In genomic region chr6:144902267-144902995, GRCm38 (mm10) we compare ENCODE assay signal across 8 mouse cellular contexts.
DNase-seq lines count a peak whose midpoint lies in the region; ATAC-seq and TF ChIP-seq lines count a peak whose summit lies in the region.

No protein-coding gene starts in this region.

- H3K4me2 ChIP-seq in kidney, embryonic 15.5 days = no peak overlapping the region
- H3K4me2 ChIP-seq in heart, postnatal 0 days (ENCODE audit: low read depth, low read length) = no peak overlapping the region

- peaks cover 11% of the 10 kb centered on the region for H3K4me1 ChIP-seq in kidney, embryonic 15.5 days
- H3K4me1 ChIP-seq in heart, postnatal 0 days (ENCODE audit: control insufficient read depth, insufficient read depth) = no peaks in the 10 kb centered on the region

- TF ChIP-seq EP300 in heart, postnatal 0 days (IDR thresholded peaks at IDR 0.05; ENCODE audit: low read depth) = no peak

- TF ChIP-seq CTCF in heart, postnatal 0 days (IDR thresholded peaks at IDR 0.05; ENCODE audit: low read depth) = no peak
- no peak for TF ChIP-seq CTCF in layer of hippocampus, adult 2 months (conservative IDR thresholded peaks at IDR 0.05)

- no peak for ATAC-seq in kidney, embryonic 15.5 days (replicated peaks; ENCODE audit: low FRiP score)
- peak; percentile 62; the same call in 1 of the 2 replicates for ATAC-seq in heart, postnatal 0 days (ENCODE audit: insufficient read depth, low read depth)

- DNase-seq in kidney, adult 9 months = peak; percentile 7
- peak; percentile 54 for DNase-seq in c-Kit-positive CD71-positive TER-119-positive erythroid progenitor cells, embryonic 14.5 days (ENCODE audit: low spot score)
- DNase-seq in heart, postnatal 0 days (ENCODE audit: low spot score) = no peak
- DNase-seq in lung, postnatal 4 days = peak; percentile 58 to 73
- peak; percentile 89 for DNase-seq in thymus, postnatal 0 days (ENCODE audit: low spot score)
- DNase-seq in layer of hippocampus, adult 2 months (ENCODE audit: low spot score in 2 of 2) = no peak
- no peak for DNase-seq in layer of hippocampus, postnatal 10 days (ENCODE audit: low spot score in 2 of 2)

- H3K9ac ChIP-seq in kidney, embryonic 15.5 days = no peak overlapping the region
- H3K9ac ChIP-seq in heart, postnatal 0 days (replicated peaks; ENCODE audit: low read depth, low read length) = no peak overlapping the region

- no peaks in the 10 kb centered on the region for H3K9me3 ChIP-seq in kidney, embryonic 15.5 days (replicated peaks)
- H3K9me3 ChIP-seq in heart, postnatal 0 days (replicated peaks; ENCODE audit: control insufficient read depth, low read length) = no peaks in the 10 kb centered on the region

- no peak overlapping the region for H3K4me3 ChIP-seq in kidney, embryonic 15.5 days (replicated peaks)
- no peak overlapping the region for H3K4me3 ChIP-seq in heart, postnatal 0 days (ENCODE audit: low read depth, low read length)
- H3K4me3 ChIP-seq in layer of hippocampus, adult 2 months = no peak overlapping the region

- no peaks in the 10 kb centered on the region for H3K27me3 ChIP-seq in kidney, embryonic 15.5 days
- H3K27me3 ChIP-seq in heart, postnatal 0 days (ENCODE audit: control insufficient read depth, insufficient read depth, low read length) = no peaks in the 10 kb centered on the region

- WGBS in kidney, embryonic 15.5 days = 65% methylated on average over 20 of the region's 20 CpGs
- WGBS in heart, postnatal 0 days = 66% methylated on average over 20 of the region's 20 CpGs

- H3K36me3 ChIP-seq in kidney, embryonic 15.5 days = no peaks in the 10 kb centered on the region
- H3K36me3 ChIP-seq in heart, postnatal 0 days (replicated peaks; ENCODE audit: control insufficient read depth, insufficient read depth, low read length) = no peaks in the 10 kb centered on the region

- H3K27ac ChIP-seq in kidney, embryonic 15.5 days = no peak overlapping the region
- no peak overlapping the region for H3K27ac ChIP-seq in heart, postnatal 0 days (ENCODE audit: low read depth)
- H3K27ac ChIP-seq in layer of hippocampus, adult 2 months = no peak overlapping the region

Comparison
In these comparisons a context has a peak if more than half of its experiments do, and no peak if none do; other contexts are left out.
1. DNase-seq: peak in kidney, adult 9 months (single experiment), c-Kit-positive CD71-positive TER-119-positive erythroid progenitor cells, embryonic 14.5 days (single experiment), lung, postnatal 4 days (2 of 2) and thymus, postnatal 0 days (single experiment); none in heart, postnatal 0 days (single experiment), layer of hippocampus, adult 2 months (0 of 2) and layer of hippocampus, postnatal 10 days (0 of 2).